Mouse (Mus musculus) monocyte, adult 59 days (primary cell): ENCODE data around the gene Smlr1. TPM values are rescaled to one million over a fixed set of nuclear protein-coding genes. Genes with fewer than 3 reads are reported as not detected.

Experiments
- total RNA-seq, 2 experiments: library from RNA; stranded (reverse); gene quantifications; one replicate each; pipeline ENCODE4 v1.2.4; 2023

Gene Smlr1
- not detected for total RNA-seq

DNA sequence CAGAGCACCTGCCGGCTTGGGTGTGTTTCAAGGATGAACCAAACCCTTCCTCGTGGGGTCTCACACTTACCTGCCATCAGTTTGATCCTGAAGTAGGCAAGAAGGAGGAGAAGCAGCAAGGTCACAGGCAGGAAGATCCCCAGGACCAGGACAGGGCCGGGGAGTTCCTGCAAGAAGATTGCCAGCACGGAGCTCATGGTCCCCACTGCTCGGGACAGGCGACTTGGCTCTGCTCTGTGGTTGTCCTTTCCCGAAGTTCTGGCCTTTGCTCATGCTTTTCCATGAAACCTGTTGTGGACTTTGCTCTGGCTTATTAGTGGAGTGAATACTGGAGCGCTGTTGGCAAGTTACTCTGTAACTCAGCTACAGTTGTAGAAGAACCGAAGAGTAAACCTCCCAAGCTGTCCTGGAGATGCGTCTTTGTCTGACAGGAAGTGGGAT, at the start of gene Smlr1:
Gene Smlr1 (minus strand): TSS at position 377 of the 441 bp plus-strand sequence.

Other genes starting within 250 kb of the Smlr1 start
- 10 to 100 TPM; 27.0 to 42.5 TPM for gene Akap7, start 228.4 kb downstream of the Smlr1 start, total RNA-seq
- 100 to 1,000 TPM; 159 to 188 TPM for gene Epb41l2, start 176.5 kb downstream of the Smlr1 start, total RNA-seq